Comparison of ENCODE assay signal across 10 mouse cellular contexts in the genomic region with DNA sequence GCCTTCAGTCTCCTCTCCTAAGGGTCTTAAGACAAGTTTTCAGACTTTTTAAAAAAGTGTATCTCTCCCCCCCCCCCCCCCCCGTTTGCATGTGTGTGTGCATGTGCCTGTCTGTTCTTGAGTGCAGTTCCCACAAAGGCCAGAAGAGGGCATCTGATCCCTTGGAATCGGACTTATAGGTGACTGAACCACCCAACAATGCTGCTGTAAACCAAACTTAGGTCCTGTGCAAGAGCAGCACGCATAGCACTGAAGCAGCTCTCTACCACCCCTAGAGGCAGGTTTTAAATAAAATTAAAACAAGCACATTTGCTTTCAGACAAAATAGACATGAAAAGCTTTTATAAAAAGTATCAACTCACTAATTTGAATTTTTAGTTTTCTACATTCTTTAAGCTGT. TPM values are rescaled to one million over a fixed set of nuclear protein-coding genes. Genes with fewer than 3 reads are reported as not detected.
DNase-seq lines count a peak whose midpoint lies in the region; ATAC-seq and TF ChIP-seq lines count a peak whose summit lies in the region.
"Had no signal": no experiment of that assay in that cellular context is flagged by ENCODE, and none has a peak within 500 bp of the region (broad histone marks: within the 10 kb centered on the region; RNA-seq: fewer than 3 reads in every experiment).

No protein-coding gene starts in this region.

- H3K4me3 ChIP-seq in liver, adult 2 months (ENCODE audit: insufficient read depth, low read depth, low read length): no peak overlapping the region
- no peak overlapping the region for H3K4me3 ChIP-seq in liver, embryonic 11.5 days (ENCODE audit: low read depth, low read length)
- no peak overlapping the region for H3K4me3 ChIP-seq in bone marrow, adult 2 months (replicated peaks; ENCODE audit: control insufficient read depth, low read depth, low read length)
- H3K4me3 ChIP-seq in forebrain, embryonic 14.5 days (ENCODE audit: low read depth, low read length): no peak overlapping the region
- H3K4me3 ChIP-seq in lung, adult 2 months (replicated peaks; ENCODE audit: extremely low read depth, low read depth, low read length): no peak overlapping the region
- H3K4me3 ChIP-seq: heart, embryonic 13.5 days had no signal

- no peaks in the 10 kb centered on the region for H3K9me3 ChIP-seq in liver, embryonic 11.5 days (ENCODE audit: control insufficient read depth, low read length)
- H3K9me3 ChIP-seq in forebrain, embryonic 14.5 days (replicated peaks; ENCODE audit: control insufficient read depth, low read length): no peaks in the 10 kb centered on the region

- ATAC-seq in liver, embryonic 11.5 days (replicated peaks; ENCODE audit: low FRiP score): no peak
- no peak for ATAC-seq in forebrain, embryonic 14.5 days

- no peaks in the 10 kb centered on the region for H3K4me1 ChIP-seq in liver, adult 2 months (ENCODE audit: control insufficient read depth, insufficient read depth, low read length)
- H3K4me1 ChIP-seq in liver, embryonic 11.5 days (replicated peaks; ENCODE audit: control insufficient read depth, insufficient read depth, low read length): no peaks in the 10 kb centered on the region
- no peaks in the 10 kb centered on the region for H3K4me1 ChIP-seq in bone marrow, adult 2 months (ENCODE audit: control insufficient read depth, insufficient read depth, low read length)
- no peaks in the 10 kb centered on the region for H3K4me1 ChIP-seq in forebrain, embryonic 14.5 days (ENCODE audit: control insufficient read depth, insufficient read depth, low read length)
- H3K4me1 ChIP-seq in lung, adult 2 months (ENCODE audit: control insufficient read depth, insufficient read depth, low read length): no peaks in the 10 kb centered on the region

- 42% methylated on average over 3 of the region's 3 CpGs for WGBS in liver, adult 2 months
- WGBS in liver, embryonic 11.5 days: 18% methylated on average over 3 of the region's 3 CpGs
- 34% methylated on average over 3 of the region's 3 CpGs for WGBS in bone marrow, adult 2 months
- 12% methylated on average over 3 of the region's 3 CpGs for WGBS in forebrain, embryonic 14.5 days
- 27% methylated on average over 3 of the region's 3 CpGs for WGBS in lung, adult 2 months

- TF ChIP-seq CTCF in liver, adult 2 months (IDR thresholded peaks at IDR 0.05; ENCODE audit: low read depth, low read length): peak; percentile 32; the same call in 1 of the 2 replicates
- peak; percentile 29; the same call in 1 of the 2 replicates for TF ChIP-seq CTCF in bone marrow, adult 2 months (IDR thresholded peaks at IDR 0.05; ENCODE audit: control insufficient read depth, insufficient read depth, low read length)
- peak; percentile 47 for TF ChIP-seq CTCF in lung, adult 2 months (IDR thresholded peaks at IDR 0.05; ENCODE audit: insufficient read depth, low read length)

- H3K27me3 ChIP-seq in liver, adult 2 months (ENCODE audit: control insufficient read depth, insufficient read depth, low read length): no peaks in the 10 kb centered on the region
- H3K27me3 ChIP-seq in liver, embryonic 11.5 days (replicated peaks; ENCODE audit: control insufficient read depth, insufficient read depth, low read length): no peaks in the 10 kb centered on the region
- H3K27me3 ChIP-seq in forebrain, embryonic 14.5 days (replicated peaks; ENCODE audit: control insufficient read depth, insufficient read depth, low read length): no peaks in the 10 kb centered on the region
- H3K27me3 ChIP-seq: heart, embryonic 13.5 days had no signal

- no peak overlapping the region for H3K27ac ChIP-seq in liver, adult 2 months (replicated peaks; ENCODE audit: insufficient read depth, low read depth, low read length)
- no peak overlapping the region for H3K27ac ChIP-seq in liver, embryonic 11.5 days (ENCODE audit: low read depth, low read length)
- H3K27ac ChIP-seq in bone marrow, adult 2 months (ENCODE audit: control insufficient read depth, insufficient read depth, low read depth, low read length, poor library complexity): no peak overlapping the region
- no peak overlapping the region for H3K27ac ChIP-seq in forebrain, embryonic 14.5 days (ENCODE audit: low read depth, low read length)
- H3K27ac ChIP-seq: heart, embryonic 13.5 days; macrophage had no signal

- H3K4me2 ChIP-seq in liver, embryonic 11.5 days: no peak overlapping the region
- H3K4me2 ChIP-seq in forebrain, embryonic 14.5 days (ENCODE audit: low read length): no peak overlapping the region
- H3K4me2 ChIP-seq: heart, embryonic 13.5 days had no signal

- no peaks in the 10 kb centered on the region for H3K36me3 ChIP-seq in liver, adult 2 months (ENCODE audit: control insufficient read depth, insufficient read depth, low read length)
- H3K36me3 ChIP-seq in liver, embryonic 11.5 days (ENCODE audit: control insufficient read depth, insufficient read depth, low read length): no peaks in the 10 kb centered on the region
- no peaks in the 10 kb centered on the region for H3K36me3 ChIP-seq in forebrain, embryonic 14.5 days (ENCODE audit: control insufficient read depth, insufficient read depth, low read length)

- TF ChIP-seq POLR2A in liver, adult 2 months (IDR thresholded peaks at IDR 0.05; ENCODE audit: extremely low read depth, insufficient read depth, low read length): no peak
- TF ChIP-seq POLR2A in bone marrow, adult 2 months (IDR thresholded peaks at IDR 0.05; ENCODE audit: borderline replicate concordance, control insufficient read depth, low read depth, low read length): no peak
- no peak for TF ChIP-seq POLR2A in lung, adult 2 months (IDR thresholded peaks at IDR 0.05; ENCODE audit: borderline replicate concordance, extremely low read depth, low read depth, low read length)

- DNase-seq in adrenal gland, adult (ENCODE audit: inconsistent age in 2 of 2, low spot score in 1 of 2): peak; percentile 42 to 79
- no peak for DNase-seq in adrenal gland, postnatal 4 days (ENCODE audit: low spot score in 2 of 2)
- DNase-seq in liver, adult 2 months (ENCODE audit: extremely low read depth, low read depth, low spot score): peak; percentile 19
- DNase-seq in liver, embryonic 11.5 days (ENCODE audit: low spot score): no peak
- peak; percentile 52 for DNase-seq in forebrain, embryonic 14.5 days (ENCODE audit: low spot score)
- peak; percentile 51 for DNase-seq in lung, adult 2 months
- DNase-seq in frontal cortex, postnatal 10 days (ENCODE audit: low spot score in 2 of 2): no peak

- no peak overlapping the region for H3K9ac ChIP-seq in liver, adult 2 months (ENCODE audit: low read depth, low read length)
- no peak overlapping the region for H3K9ac ChIP-seq in liver, embryonic 11.5 days (ENCODE audit: low read depth, low read length)
- no peak overlapping the region for H3K9ac ChIP-seq in forebrain, embryonic 14.5 days (ENCODE audit: low read length)
- H3K9ac ChIP-seq: heart, embryonic 13.5 days had no signal

- no peaks in the 10 kb centered on the region for H3K79me2 ChIP-seq in liver, adult 2 months (ENCODE audit: control insufficient read depth, insufficient read depth, low read length)

RNA-seq across cellular contexts. Expression of a gene that starts 33.9 kb away (rescaled TPM):
- total RNA-seq in adrenal gland, postnatal 4 days (2021): 10 to 100 TPM; 38.3 to 39.6 TPM
- total RNA-seq in liver, adult 2 months (2014; rRNA removed): 1.0 and 1.4 TPM in 2 replicates
- 0.92 and 1.0 TPM in 2 replicates for polyA plus RNA-seq in liver, adult 2 months (2012; rRNA removed)
- polyA plus RNA-seq in liver, embryonic 11.5 days (2014; fragmentation: Nextera tagmentation; extraction: Ambion mirVana): 2.2 and 2.6 TPM in 2 replicates
- 1.3 and 1.4 TPM in 2 replicates for polyA plus RNA-seq in bone marrow, adult 2 months (2011; ENCODE audit: insufficient read depth, insufficient read length, low replicate concordance, missing spikeins)
- polyA plus RNA-seq in forebrain, embryonic 14.5 days (2014; fragmentation: Nextera tagmentation; extraction: Ambion mirVana): 1.0 and 1.2 TPM in 2 replicates
- polyA plus RNA-seq in lung, adult 2 months (2012; rRNA removed): 6.0 and 8.7 TPM in 2 replicates

Comparison
In these comparisons a context has a peak if more than half of its experiments do, and no peak if none do; other contexts are left out.
1. DNase-seq: peak in adrenal gland, adult (2 of 2), liver, adult 2 months (single experiment), forebrain, embryonic 14.5 days (single experiment) and lung, adult 2 months (single experiment); none in adrenal gland, postnatal 4 days (0 of 2), liver, embryonic 11.5 days (single experiment) and frontal cortex, postnatal 10 days (0 of 2).
2. Peak in every context shown above with its lines, with median percentiles within 50 percentile points of each other: CTCF ChIP-seq.